Mouse (Mus musculus): ENCODE results near the gene Olfr73. TPM values are rescaled to one million over a fixed set of nuclear protein-coding genes. Genes with fewer than 3 reads are reported as not detected.
"Not testable (repeated sequence)": the region's sequence is repeated elsewhere in the genome, so short reads cannot be mapped to it uniquely, and the experiment has no call there.

The Olfr73 gene
- polyA plus RNA-seq (2014; fragmentation: Nextera tagmentation; extraction: Ambion mirVana): not detected in 2 replicates

GRCm38 (mm10) chr2:88037599-88037998 is at the start of gene Olfr73:
Gene Olfr73, minus strand, starts transcription at chr2:88037699.
- Histone ChIP-seq H3K27me3 (ENCODE audit: control insufficient read depth, insufficient read depth, low read length) (no peaks in the 10 kb centered on the region), H3K9me3 (ENCODE audit: control insufficient read depth, low read length) (no peaks in the 10 kb centered on the region), H3K27ac (ENCODE audit: low read depth, low read length) (no peak within 1 kb of the TSS), H3K4me2 (ENCODE audit: low read depth, low read length) (no peak within 1 kb of the TSS), H3K36me3 (ENCODE audit: control insufficient read depth, insufficient read depth, low read length) (no peaks in the 10 kb centered on the region), H3K4me1 (ENCODE audit: control insufficient read depth, insufficient read depth, low read length) (no peaks in the 10 kb centered on the region), H3K4me3 (ENCODE audit: low read depth, low read length) (no peak within 1 kb of the TSS), H3K9ac (replicated peaks; ENCODE audit: low read depth, low read length) (no peak within 1 kb of the TSS)
- no peak for ATAC-seq (ENCODE audit: low read depth)

- H3K27me3 ChIP-seq (ENCODE audit: control insufficient read depth, insufficient read depth, low read length): no peaks in the 10 kb centered on the region
- H3K4me1 ChIP-seq (ENCODE audit: control insufficient read depth, insufficient read depth, low read length): no peaks in the 10 kb centered on the region
- H3K4me2 ChIP-seq (ENCODE audit: low read depth, low read length): no peak within 1 kb of the TSS
- no peak within 1 kb of the TSS for H3K9ac ChIP-seq (replicated peaks; ENCODE audit: low read depth, low read length)
- H3K36me3 ChIP-seq (ENCODE audit: control insufficient read depth, insufficient read depth, low read length): no peaks in the 10 kb centered on the region
- H3K9me3 ChIP-seq (ENCODE audit: control insufficient read depth, low read length): no peaks in the 10 kb centered on the region
- no peak within 1 kb of the TSS for H3K4me3 ChIP-seq (ENCODE audit: low read depth, low read length)
- no peak within 1 kb of the TSS for H3K27ac ChIP-seq (ENCODE audit: low read depth, low read length)
- no peak for ATAC-seq (ENCODE audit: low read depth)
Observed at GRCm38 (mm10) chr2:88071730-88072129, 34.2 kb upstream of the Olfr73 start, which contains the start of gene Olfr1163. Gene Olfr1163, minus strand, starts transcription at chr2:88071830.

DNA sequence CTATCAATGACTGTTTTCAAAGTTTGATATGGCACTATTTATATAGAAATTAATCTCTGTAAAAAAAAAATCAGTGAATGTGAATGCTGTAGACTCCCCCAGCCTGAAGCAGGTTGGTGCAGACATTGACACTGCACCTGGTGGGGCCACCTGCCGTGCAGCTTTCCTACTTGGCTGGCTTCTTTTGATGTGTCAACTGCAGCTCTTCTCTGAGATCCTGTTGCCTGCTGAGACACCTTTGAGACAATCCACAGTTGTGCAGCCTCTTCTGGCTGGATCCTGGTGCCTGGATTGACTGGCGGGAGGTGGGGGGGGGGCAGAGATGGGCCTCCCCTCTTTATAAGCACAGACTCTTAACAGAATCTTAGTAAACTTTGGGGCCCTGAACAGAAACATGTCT is 26.1 kb upstream of the Olfr73 start:
- no peak overlapping the region for H3K27ac ChIP-seq (ENCODE audit: low read depth, low read length)
- H3K4me1 ChIP-seq (ENCODE audit: control insufficient read depth, insufficient read depth, low read length): no peaks in the 10 kb centered on the region
- H3K9me3 ChIP-seq (ENCODE audit: control insufficient read depth, low read length): no peaks in the 10 kb centered on the region
- H3K36me3 ChIP-seq (ENCODE audit: control insufficient read depth, insufficient read depth, low read length): no peaks in the 10 kb centered on the region
- no peak for ATAC-seq (ENCODE audit: low read depth)
- no peak overlapping the region for H3K4me2 ChIP-seq (ENCODE audit: low read depth, low read length)
- no peaks in the 10 kb centered on the region for H3K27me3 ChIP-seq (ENCODE audit: control insufficient read depth, insufficient read depth, low read length)
- H3K4me3 ChIP-seq (ENCODE audit: low read depth, low read length): no peak overlapping the region
- WGBS: 86% methylated on average over 2 of the region's 2 CpGs
- no peak overlapping the region for H3K9ac ChIP-seq (replicated peaks; ENCODE audit: low read depth, low read length)

- Histone ChIP-seq H3K27me3 (ENCODE audit: control insufficient read depth, insufficient read depth, low read length) (no peaks in the 10 kb centered on the region), H3K4me3 (ENCODE audit: low read depth, low read length) (no peak within 1 kb of the TSS), H3K4me2 (ENCODE audit: low read depth, low read length) (no peak within 1 kb of the TSS), H3K36me3 (ENCODE audit: control insufficient read depth, insufficient read depth, low read length) (no peaks in the 10 kb centered on the region), H3K9ac (replicated peaks; ENCODE audit: low read depth, low read length) (no peak within 1 kb of the TSS), H3K27ac (ENCODE audit: low read depth, low read length) (no peak within 1 kb of the TSS), H3K4me1 (ENCODE audit: control insufficient read depth, insufficient read depth, low read length) (no peaks in the 10 kb centered on the region), H3K9me3 (ENCODE audit: control insufficient read depth, low read length) (no peaks in the 10 kb centered on the region)
- WGBS: 95% methylated on average over 1 of the region's 1 CpGs
- no peak for ATAC-seq (ENCODE audit: low read depth)
Observed at GRCm38 (mm10) chr2:88051029-88051428, 13.5 kb upstream of the Olfr73 start, which contains the start of gene Olfr1162. Gene Olfr1162, minus strand, starts transcription at chr2:88051129.

GRCm38 (mm10) chr2:88022474-88022873 is 15.0 kb downstream of the Olfr73 start, which contains the start of gene Olfr1161:
Gene Olfr1161, plus strand, starts transcription at chr2:88022774.
- ATAC-seq (ENCODE audit: low read depth): not testable (repeated sequence)

GRCm38 (mm10) chr2:88007515-88008318 is 29.8 kb downstream of the Olfr73 start, which contains the start of gene Olfr1160:
Gene Olfr1160, minus strand, starts transcription at chr2:88008268.
- no peak within 1 kb of the TSS for H3K27ac ChIP-seq (ENCODE audit: low read depth, low read length)
- H3K36me3 ChIP-seq (ENCODE audit: control insufficient read depth, insufficient read depth, low read length): no peaks in the 10 kb centered on the region
- H3K4me2 ChIP-seq (ENCODE audit: low read depth, low read length): no peak within 1 kb of the TSS
- no peaks in the 10 kb centered on the region for H3K4me1 ChIP-seq (ENCODE audit: control insufficient read depth, insufficient read depth, low read length)
- no peak for ATAC-seq (ENCODE audit: low read depth)
- no peak within 1 kb of the TSS for H3K9ac ChIP-seq (replicated peaks; ENCODE audit: low read depth, low read length)
- H3K4me3 ChIP-seq (ENCODE audit: low read depth, low read length): no peak within 1 kb of the TSS
- H3K9me3 ChIP-seq (ENCODE audit: control insufficient read depth, low read length): no peaks in the 10 kb centered on the region
- H3K27me3 ChIP-seq (ENCODE audit: control insufficient read depth, insufficient read depth, low read length): no peaks in the 10 kb centered on the region

More at GRCm38 (mm10) chr2:88022474-88022873, 15.0 kb downstream of the Olfr73 start, which contains the start of gene Olfr1161:
- not testable (repeated sequence) for H3K36me3 ChIP-seq (ENCODE audit: control insufficient read depth, insufficient read depth, low read length); H3K4me1 ChIP-seq (ENCODE audit: control insufficient read depth, insufficient read depth, low read length); H3K9me3 ChIP-seq (ENCODE audit: control insufficient read depth, low read length); H3K27ac ChIP-seq (ENCODE audit: low read depth, low read length); H3K4me3 ChIP-seq (ENCODE audit: low read depth, low read length); H3K9ac ChIP-seq (replicated peaks; ENCODE audit: low read depth, low read length); H3K4me2 ChIP-seq (ENCODE audit: low read depth, low read length); H3K27me3 ChIP-seq (ENCODE audit: control insufficient read depth, insufficient read depth, low read length)
- 91% methylated on average over 1 of the region's 1 CpGs for WGBS

- Histone ChIP-seq H3K36me3 (ENCODE audit: control insufficient read depth, insufficient read depth, low read length) (no peaks in the 10 kb centered on the region), H3K4me3 (ENCODE audit: low read depth, low read length) (no peak within 1 kb of the TSS), H3K27me3 (ENCODE audit: control insufficient read depth, insufficient read depth, low read length) (no peaks in the 10 kb centered on the region), H3K4me1 (ENCODE audit: control insufficient read depth, insufficient read depth, low read length) (no peaks in the 10 kb centered on the region), H3K9ac (replicated peaks; ENCODE audit: low read depth, low read length) (no peak within 1 kb of the TSS), H3K27ac (ENCODE audit: low read depth, low read length) (no peak within 1 kb of the TSS), H3K9me3 (ENCODE audit: control insufficient read depth, low read length) (no peaks in the 10 kb centered on the region), H3K4me2 (ENCODE audit: low read depth, low read length) (no peak within 1 kb of the TSS)
- ATAC-seq (ENCODE audit: low read depth): no peak
Observed at GRCm38 (mm10) chr2:87989813-87990212, 47.7 kb downstream of the Olfr73 start, which contains the start of gene Olfr1158. Gene Olfr1158, plus strand, starts transcription at chr2:87990113.

Other genes with a start within 250 kb of the Olfr73 start
- gene Olfr1143, start 237.1 kb downstream of the Olfr73 start, polyA plus RNA-seq (2014; fragmentation: Nextera tagmentation; extraction: Ambion mirVana): not detected in 2 replicates
- gene Olfr1145, start 227.9 kb downstream of the Olfr73 start, polyA plus RNA-seq (2014; fragmentation: Nextera tagmentation; extraction: Ambion mirVana): not detected in 2 replicates
- not detected in 2 replicates for gene Olfr1148, start 207.2 kb downstream of the Olfr73 start, polyA plus RNA-seq (2014; fragmentation: Nextera tagmentation; extraction: Ambion mirVana)
- not detected in 2 replicates for gene Olfr1150-ps1, start 193.7 kb downstream of the Olfr73 start, polyA plus RNA-seq (2014; fragmentation: Nextera tagmentation; extraction: Ambion mirVana)
- gene Olfr1151, start 181.8 kb downstream of the Olfr73 start, polyA plus RNA-seq (2014; fragmentation: Nextera tagmentation; extraction: Ambion mirVana): not detected in 2 replicates
- gene Olfr1152, start 171.2 kb downstream of the Olfr73 start, polyA plus RNA-seq (2014; fragmentation: Nextera tagmentation; extraction: Ambion mirVana): 0.04 TPM in 1 of 2 replicates, not detected in the other
- gene Olfr1153, start 142.7 kb downstream of the Olfr73 start, polyA plus RNA-seq (2014; fragmentation: Nextera tagmentation; extraction: Ambion mirVana): not detected in 2 replicates
- not detected in 2 replicates for gene Olfr1154, start 132.5 kb downstream of the Olfr73 start, polyA plus RNA-seq (2014; fragmentation: Nextera tagmentation; extraction: Ambion mirVana)
- gene Olfr1155, start 92.6 kb downstream of the Olfr73 start, polyA plus RNA-seq (2014; fragmentation: Nextera tagmentation; extraction: Ambion mirVana): not detected in 2 replicates
- not detected in 2 replicates for gene Olfr1156, start 84.6 kb downstream of the Olfr73 start, polyA plus RNA-seq (2014; fragmentation: Nextera tagmentation; extraction: Ambion mirVana)
- not detected in 2 replicates for gene Olfr1157, start 69.4 kb downstream of the Olfr73 start, polyA plus RNA-seq (2014; fragmentation: Nextera tagmentation; extraction: Ambion mirVana)
- gene Olfr74, start 63.0 kb downstream of the Olfr73 start, polyA plus RNA-seq (2014; fragmentation: Nextera tagmentation; extraction: Ambion mirVana): not detected in 2 replicates
- not detected in 2 replicates for gene Olfr1158, start 47.6 kb downstream of the Olfr73 start, polyA plus RNA-seq (2014; fragmentation: Nextera tagmentation; extraction: Ambion mirVana)
- gene Olfr1160, start 29.4 kb downstream of the Olfr73 start, polyA plus RNA-seq (2014; fragmentation: Nextera tagmentation; extraction: Ambion mirVana): not detected in 2 replicates
- gene Olfr1161, start 14.9 kb downstream of the Olfr73 start, polyA plus RNA-seq (2014; fragmentation: Nextera tagmentation; extraction: Ambion mirVana): not detected in 2 replicates
- gene Olfr1162, start 13.4 kb upstream of the Olfr73 start, polyA plus RNA-seq (2014; fragmentation: Nextera tagmentation; extraction: Ambion mirVana): not detected in 2 replicates
- not detected in 2 replicates for gene Olfr1163, start 34.1 kb upstream of the Olfr73 start, polyA plus RNA-seq (2014; fragmentation: Nextera tagmentation; extraction: Ambion mirVana)
- gene Olfr1164, start 56.3 kb upstream of the Olfr73 start, polyA plus RNA-seq (2014; fragmentation: Nextera tagmentation; extraction: Ambion mirVana): not detected in 2 replicates
- gene Olfr1166, start 90.6 kb upstream of the Olfr73 start, polyA plus RNA-seq (2014; fragmentation: Nextera tagmentation; extraction: Ambion mirVana): not detected in 2 replicates
- gene Olfr1167, start 117.5 kb upstream of the Olfr73 start, polyA plus RNA-seq (2014; fragmentation: Nextera tagmentation; extraction: Ambion mirVana): not detected in 2 replicates
- not detected in 2 replicates for gene Olfr1168, start 144.2 kb upstream of the Olfr73 start, polyA plus RNA-seq (2014; fragmentation: Nextera tagmentation; extraction: Ambion mirVana)
- gene Olfr1170, start 190.6 kb upstream of the Olfr73 start, polyA plus RNA-seq (2014; fragmentation: Nextera tagmentation; extraction: Ambion mirVana): not detected in 2 replicates
- not detected in 2 replicates for gene Olfr1173, start 242.2 kb upstream of the Olfr73 start, polyA plus RNA-seq (2014; fragmentation: Nextera tagmentation; extraction: Ambion mirVana)

Data from neural tube, embryonic 14.5 days (tissue).